23 mouse cellular contexts compared by ENCODE assay signal in genomic region chr13:97481259-97481658, GRCm38 (mm10).
"Had no signal": no experiment of that assay in that cellular context is flagged by ENCODE, and none has a peak within 500 bp of the region (broad histone marks: within the 10 kb centered on the region; RNA-seq: fewer than 3 reads in every experiment).

No protein-coding gene starts in this region.

- H3K36me3 ChIP-seq: heart, embryonic 13.5 days; heart, embryonic 15.5 days; hindbrain, embryonic 13.5 days; hindbrain, embryonic 15.5 days; limb, embryonic 13.5 days; limb, embryonic 15.5 days; liver, embryonic 12.5 days had no signal

- H3K27me3 ChIP-seq: heart, embryonic 13.5 days; heart, embryonic 15.5 days; hindbrain, embryonic 13.5 days; hindbrain, embryonic 15.5 days; limb, embryonic 15.5 days had no signal

- H3K9ac ChIP-seq: heart, embryonic 13.5 days; heart, embryonic 15.5 days; hindbrain, embryonic 13.5 days; hindbrain, embryonic 15.5 days; limb, embryonic 13.5 days; limb, embryonic 15.5 days; liver, embryonic 12.5 days; liver, embryonic 14.5 days had no signal

- H3K4me1 ChIP-seq: liver, embryonic 12.5 days had no signal

- H3K9me3 ChIP-seq: heart, embryonic 13.5 days; heart, embryonic 15.5 days; hindbrain, embryonic 13.5 days; hindbrain, embryonic 15.5 days; limb, embryonic 13.5 days; limb, embryonic 15.5 days; liver, embryonic 12.5 days had no signal

- DNase-seq: gastrocnemius, postnatal 14 days; gastrocnemius, postnatal 36 days; heart, adult 11 months; heart, adult 2 months; heart, postnatal 14 days; heart, postnatal 36 days; kidney, adult 18-20 months; kidney, adult 8-10 months; kidney, postnatal 10 days; kidney, postnatal 25 days; kidney, postnatal 4 days; layer of hippocampus, postnatal 36 days; left cerebral cortex, postnatal 4 days had no signal

- H3K4me3 ChIP-seq: heart, adult 2 months; heart, embryonic 13.5 days; heart, embryonic 15.5 days; hindbrain, embryonic 13.5 days; hindbrain, embryonic 15.5 days; layer of hippocampus, adult 2 months; limb, embryonic 13.5 days; limb, embryonic 15.5 days; liver, embryonic 12.5 days had no signal

- H3K27ac ChIP-seq: heart, adult 2 months; heart, embryonic 13.5 days; heart, embryonic 15.5 days; hindbrain, embryonic 13.5 days; hindbrain, embryonic 15.5 days; hindbrain, postnatal 0 days; layer of hippocampus, adult 2 months; limb, embryonic 13.5 days; limb, embryonic 15.5 days; liver, embryonic 12.5 days; liver, embryonic 14.5 days had no signal
